Mouse (Mus musculus): ENCODE measurements around the gene Amdhd1. TPM values are rescaled to one million over a fixed set of nuclear protein-coding genes. Genes with fewer than 3 reads are reported as not detected.

Amdhd1 gene
- polyA plus RNA-seq (2014; fragmentation: Nextera tagmentation; extraction: Ambion mirVana) = 0.08 and 0.25 TPM in 2 replicates

- Histone ChIP-seq H3K27me3 (ENCODE audit: control insufficient read depth, insufficient read depth, low read length) (no peaks in the 10 kb centered on the region; the same call in 1 of the 2 replicates), H3K36me3 (ENCODE audit: control insufficient read depth, insufficient read depth, low read length) (no peaks in the 10 kb centered on the region), H3K4me3 (ENCODE audit: low read depth, low read length) (peak within 1 kb of the TSS; percentile 30), H3K4me1 (replicated peaks; ENCODE audit: control insufficient read depth, insufficient read depth, low read length) (no peaks in the 10 kb centered on the region; the same call in 1 of the 2 replicates), H3K9ac (ENCODE audit: low read length) (peak within 1 kb of the TSS; percentile 53), H3K27ac (ENCODE audit: low read depth, low read length) (no peak within 1 kb of the TSS), H3K4me2 (ENCODE audit: low read depth, low read length, severe bottlenecking) (peak within 1 kb of the TSS; percentile 70), H3K9me3 (ENCODE audit: control insufficient read depth, low read length) (no peaks in the 10 kb centered on the region)
- ATAC-seq (replicated peaks; ENCODE audit: low FRiP score) (peak; percentile 95), DNase-seq (ENCODE audit: low spot score) (peak; percentile 92)
- WGBS = 6% methylated on average over 35 of the region's 35 CpGs
These were observed at the start of gene Amdhd1 for GRCm38 (mm10) chr10:93539775-93540430. Amdhd1 (minus strand) TSS chr10:93540033.

- WGBS = under 1% methylated on average over 63 of the region's 63 CpGs
These were observed 49.5 kb upstream of the Amdhd1 start, which contains the start of gene Snrpf for GRCm38 (mm10) chr10:93589281-93589848. Snrpf (minus strand) TSS chr10:93589706.

GRCm38 (mm10) chr10:93588796-93589195 lies 49.0 kb upstream of the Amdhd1 start:
- Histone ChIP-seq H3K36me3 (ENCODE audit: control insufficient read depth, insufficient read depth, low read length) (no peaks in the 10 kb centered on the region; the same call in 1 of the 2 replicates), H3K27me3 (ENCODE audit: control insufficient read depth, insufficient read depth, low read length) (no peaks in the 10 kb centered on the region), H3K4me3 (ENCODE audit: low read depth, low read length) (peak overlapping the region; percentile 61), H3K4me2 (ENCODE audit: low read depth, low read length, severe bottlenecking) (peak overlapping the region; percentile 70), H3K9ac (ENCODE audit: low read length) (peak overlapping the region; percentile 73), H3K4me1 (replicated peaks; ENCODE audit: control insufficient read depth, insufficient read depth, low read length) (0 out of 2 replicates have a peak, but pooled peaks cover 2% of the 10 kb centered on the region), H3K9me3 (ENCODE audit: control insufficient read depth, low read length) (no peaks in the 10 kb centered on the region), H3K27ac (ENCODE audit: low read depth, low read length) (no peak overlapping the region)
- no peak for DNase-seq (ENCODE audit: low spot score)
- peak; percentile 2; the same call in 1 of the 2 replicates for ATAC-seq (replicated peaks; ENCODE audit: low FRiP score)
- WGBS = 2% methylated on average over 11 of the region's 11 CpGs

More at GRCm38 (mm10) chr10:93589281-93589848, 49.5 kb upstream of the Amdhd1 start, which contains the start of gene Snrpf:
- H3K27ac ChIP-seq (ENCODE audit: low read depth, low read length) = peak within 1 kb of the TSS; percentile 71
- no peaks in the 10 kb centered on the region for H3K9me3 ChIP-seq (ENCODE audit: control insufficient read depth, low read length)
- peak; percentile 95 for DNase-seq (ENCODE audit: low spot score)
- peak; percentile 90 for ATAC-seq (replicated peaks; ENCODE audit: low FRiP score)
- peak within 1 kb of the TSS; percentile 61 for H3K4me3 ChIP-seq (ENCODE audit: low read depth, low read length)
- no peaks in the 10 kb centered on the region for H3K27me3 ChIP-seq (ENCODE audit: control insufficient read depth, insufficient read depth, low read length)
- no peaks in the 10 kb centered on the region; the same call in 1 of the 2 replicates for H3K36me3 ChIP-seq (ENCODE audit: control insufficient read depth, insufficient read depth, low read length)
- peak within 1 kb of the TSS; percentile 70 for H3K4me2 ChIP-seq (ENCODE audit: low read depth, low read length, severe bottlenecking)
- H3K4me1 ChIP-seq (replicated peaks; ENCODE audit: control insufficient read depth, insufficient read depth, low read length) = 0 out of 2 replicates have a peak, but pooled peaks cover 2% of the 10 kb centered on the region
- H3K9ac ChIP-seq (ENCODE audit: low read length) = peak within 1 kb of the TSS; percentile 73

- no peak overlapping the region for H3K4me3 ChIP-seq (ENCODE audit: low read depth, low read length)
- no peaks in the 10 kb centered on the region for H3K27me3 ChIP-seq (ENCODE audit: control insufficient read depth, insufficient read depth, low read length)
- H3K4me2 ChIP-seq (ENCODE audit: low read depth, low read length, severe bottlenecking) = no peak overlapping the region
- no peak overlapping the region for H3K9ac ChIP-seq (ENCODE audit: low read length)
- no peaks in the 10 kb centered on the region for H3K9me3 ChIP-seq (ENCODE audit: control insufficient read depth, low read length)
- WGBS = 70% methylated on average over 13 of the region's 13 CpGs
- DNase-seq (ENCODE audit: low spot score) (peak; percentile 83), ATAC-seq (replicated peaks; ENCODE audit: low FRiP score) (0 out of 2 replicates have a peak, but pooled peaks have one; percentile 33)
- H3K36me3 ChIP-seq (ENCODE audit: control insufficient read depth, insufficient read depth, low read length) = no peaks in the 10 kb centered on the region
- H3K4me1 ChIP-seq (replicated peaks; ENCODE audit: control insufficient read depth, insufficient read depth, low read length) = no peaks in the 10 kb centered on the region
- no peak overlapping the region for H3K27ac ChIP-seq (ENCODE audit: low read depth, low read length)
These were observed 37.5 kb upstream of the Amdhd1 start for GRCm38 (mm10) chr10:93577271-93577886.

GRCm38 (mm10) chr10:93575960-93576359 lies 36.1 kb upstream of the Amdhd1 start:
- Histone ChIP-seq H3K4me1 (replicated peaks; ENCODE audit: control insufficient read depth, insufficient read depth, low read length) (no peaks in the 10 kb centered on the region), H3K9me3 (ENCODE audit: control insufficient read depth, low read length) (no peaks in the 10 kb centered on the region), H3K9ac (ENCODE audit: low read length) (no peak overlapping the region), H3K4me2 (ENCODE audit: low read depth, low read length, severe bottlenecking) (no peak overlapping the region), H3K27ac (ENCODE audit: low read depth, low read length) (no peak overlapping the region), H3K4me3 (ENCODE audit: low read depth, low read length) (no peak overlapping the region), H3K36me3 (ENCODE audit: control insufficient read depth, insufficient read depth, low read length) (no peaks in the 10 kb centered on the region), H3K27me3 (ENCODE audit: control insufficient read depth, insufficient read depth, low read length) (no peaks in the 10 kb centered on the region)
- ATAC-seq (replicated peaks; ENCODE audit: low FRiP score) (no peak), DNase-seq (ENCODE audit: low spot score) (no peak)
- 91% methylated on average over 8 of the region's 8 CpGs for WGBS

- no peak overlapping the region for H3K9ac ChIP-seq (ENCODE audit: low read length)
- WGBS = 74% methylated on average over 4 of the region's 4 CpGs
- no peaks in the 10 kb centered on the region for H3K4me1 ChIP-seq (replicated peaks; ENCODE audit: control insufficient read depth, insufficient read depth, low read length)
- H3K9me3 ChIP-seq (ENCODE audit: control insufficient read depth, low read length) = no peaks in the 10 kb centered on the region
- no peak overlapping the region for H3K4me3 ChIP-seq (ENCODE audit: low read depth, low read length)
- H3K36me3 ChIP-seq (ENCODE audit: control insufficient read depth, insufficient read depth, low read length) = no peaks in the 10 kb centered on the region
- no peak overlapping the region for H3K27ac ChIP-seq (ENCODE audit: low read depth, low read length)
- H3K27me3 ChIP-seq (ENCODE audit: control insufficient read depth, insufficient read depth, low read length) = no peaks in the 10 kb centered on the region
- ATAC-seq (replicated peaks; ENCODE audit: low FRiP score) (no peak), DNase-seq (ENCODE audit: low spot score) (no peak)
- H3K4me2 ChIP-seq (ENCODE audit: low read depth, low read length, severe bottlenecking) = no peak overlapping the region
These were observed 35.1 kb upstream of the Amdhd1 start for GRCm38 (mm10) chr10:93574966-93575365.

- no peak overlapping the region for H3K4me2 ChIP-seq (ENCODE audit: low read depth, low read length, severe bottlenecking)
- H3K27ac ChIP-seq (ENCODE audit: low read depth, low read length) = no peak overlapping the region
- DNase-seq (ENCODE audit: low spot score) (no peak), ATAC-seq (replicated peaks; ENCODE audit: low FRiP score) (no peak)
- H3K4me1 ChIP-seq (replicated peaks; ENCODE audit: control insufficient read depth, insufficient read depth, low read length) = no peaks in the 10 kb centered on the region
- H3K9ac ChIP-seq (ENCODE audit: low read length) = no peak overlapping the region
- no peaks in the 10 kb centered on the region for H3K27me3 ChIP-seq (ENCODE audit: control insufficient read depth, insufficient read depth, low read length)
- H3K4me3 ChIP-seq (ENCODE audit: low read depth, low read length) = no peak overlapping the region
- 34% methylated on average over 2 of the region's 2 CpGs for WGBS
- H3K36me3 ChIP-seq (ENCODE audit: control insufficient read depth, insufficient read depth, low read length) = no peaks in the 10 kb centered on the region
- H3K9me3 ChIP-seq (ENCODE audit: control insufficient read depth, low read length) = no peaks in the 10 kb centered on the region
These were observed 32.4 kb upstream of the Amdhd1 start for GRCm38 (mm10) chr10:93572209-93572608.

GRCm38 (mm10) chr10:93568671-93569070 lies 28.8 kb upstream of the Amdhd1 start:
- Histone ChIP-seq H3K36me3 (ENCODE audit: control insufficient read depth, insufficient read depth, low read length) (no peaks in the 10 kb centered on the region), H3K27ac (ENCODE audit: low read depth, low read length) (no peak overlapping the region), H3K9ac (ENCODE audit: low read length) (no peak overlapping the region), H3K27me3 (ENCODE audit: control insufficient read depth, insufficient read depth, low read length) (no peaks in the 10 kb centered on the region), H3K9me3 (ENCODE audit: control insufficient read depth, low read length) (no peaks in the 10 kb centered on the region), H3K4me2 (ENCODE audit: low read depth, low read length, severe bottlenecking) (no peak overlapping the region), H3K4me3 (ENCODE audit: low read depth, low read length) (no peak overlapping the region), H3K4me1 (replicated peaks; ENCODE audit: control insufficient read depth, insufficient read depth, low read length) (no peaks in the 10 kb centered on the region)
- ATAC-seq (replicated peaks; ENCODE audit: low FRiP score) (no peak), DNase-seq (ENCODE audit: low spot score) (no peak)
- 87% methylated on average over 6 of the region's 6 CpGs for WGBS

All from forebrain, embryonic 11.5 days (tissue).